Mouse (Mus musculus) bone marrow macrophage, adult 2 months (primary cell): ENCODE data around the gene Ccdc42.

Experiments used
- CTCF ChIP-seq: IDR thresholded peaks from 2 replicates; pipeline ENCODE4 v1.5.1; 2012; ENCODE audit warnings: low read depth, mild to moderate bottlenecking, low read length, moderate library complexity
- POLR2A ChIP-seq: IDR thresholded peaks from 2 replicates; pipeline ENCODE4 v1.6.1; 2012; ENCODE audit warnings: mild to moderate bottlenecking, low read depth, low read length, borderline replicate concordance

- TF ChIP-seq CTCF (no peak), POLR2A (no peak)
These were observed 39.3 kb upstream of the Ccdc42 start for GRCm38 (mm10) chr11:68547484-68547883.
